In genomic region chr7:132896206-132896815, GRCm38 (mm10) we compare ENCODE assay signal across 11 mouse cellular contexts. TPM values are rescaled to one million over a fixed set of nuclear protein-coding genes. Genes with fewer than 3 reads are reported as not detected.
DNase-seq lines count a peak whose midpoint lies in the region; ATAC-seq and TF ChIP-seq lines count a peak whose summit lies in the region.
"Had no signal": no experiment of that assay in that cellular context is flagged by ENCODE, and none has a peak within 500 bp of the region (broad histone marks: within the 10 kb centered on the region; RNA-seq: fewer than 3 reads in every experiment).

No protein-coding gene starts in this region.

- DNase-seq in cerebellum, adult 11-12 months: peak; percentile 54
- DNase-seq in cerebellum, postnatal 4 days (ENCODE audit: low spot score in 2 of 2): no peak
- peak; percentile 90 for DNase-seq in R1 (ENCODE audit: low read depth, low spot score)
- peak; percentile 39 to 45 for DNase-seq in cerebellum, postnatal 25 days
- DNase-seq in kidney, postnatal 0 days (ENCODE audit: low spot score): no peak
- DNase-seq in thymus, adult 18-20 months: no peak
- no peak for DNase-seq in spleen, postnatal 36 days (ENCODE audit: low spot score in 2 of 2)
- DNase-seq in stomach, postnatal 0 days (ENCODE audit: low spot score): no peak

- H3K4me3 ChIP-seq in kidney, postnatal 0 days (replicated peaks; ENCODE audit: low read depth, low read length): no peak overlapping the region
- no peak overlapping the region for H3K4me3 ChIP-seq in stomach, postnatal 0 days (ENCODE audit: low read depth, low read length)
- H3K4me3 ChIP-seq: hindbrain, embryonic 15.5 days; midbrain, embryonic 12.5 days had no signal

- H3K27me3 ChIP-seq in kidney, postnatal 0 days (ENCODE audit: insufficient read depth, low read length): no peaks in the 10 kb centered on the region
- no peaks in the 10 kb centered on the region for H3K27me3 ChIP-seq in stomach, postnatal 0 days (ENCODE audit: control insufficient read depth, insufficient read depth, low read length)
- H3K27me3 ChIP-seq: hindbrain, embryonic 15.5 days; midbrain, embryonic 12.5 days had no signal

- no peak overlapping the region for H3K4me2 ChIP-seq in kidney, postnatal 0 days (ENCODE audit: low read length)
- no peak overlapping the region for H3K4me2 ChIP-seq in stomach, postnatal 0 days (replicated peaks; ENCODE audit: low read depth)
- H3K4me2 ChIP-seq: hindbrain, embryonic 15.5 days; midbrain, embryonic 12.5 days had no signal

- no peak overlapping the region for H3K9ac ChIP-seq in kidney, postnatal 0 days (ENCODE audit: low read depth, low read length)
- H3K9ac ChIP-seq in stomach, postnatal 0 days (ENCODE audit: low read length): no peak overlapping the region
- H3K9ac ChIP-seq: hindbrain, embryonic 15.5 days; midbrain, embryonic 12.5 days had no signal

- 85% methylated on average over 9 of the region's 9 CpGs for WGBS in kidney, postnatal 0 days
- 83% methylated on average over 9 of the region's 9 CpGs for WGBS in stomach, postnatal 0 days

- TF ChIP-seq CTCF in kidney, postnatal 0 days (IDR thresholded peaks at IDR 0.05; ENCODE audit: low read depth): no peak
- no peak for TF ChIP-seq CTCF in stomach, postnatal 0 days (IDR thresholded peaks at IDR 0.05; ENCODE audit: low read depth)

- H3K4me1 ChIP-seq in kidney, postnatal 0 days (replicated peaks; ENCODE audit: insufficient read depth, low read length): no peaks in the 10 kb centered on the region
- H3K4me1 ChIP-seq in stomach, postnatal 0 days (replicated peaks; ENCODE audit: control insufficient read depth, insufficient read depth): no peaks in the 10 kb centered on the region
- H3K4me1 ChIP-seq: hindbrain, embryonic 15.5 days; midbrain, embryonic 12.5 days had no signal

- no peaks in the 10 kb centered on the region for H3K36me3 ChIP-seq in kidney, postnatal 0 days (ENCODE audit: insufficient read depth, low read length)
- no peaks in the 10 kb centered on the region for H3K36me3 ChIP-seq in stomach, postnatal 0 days (ENCODE audit: control insufficient read depth, insufficient read depth, low read length)
- H3K36me3 ChIP-seq: hindbrain, embryonic 15.5 days; midbrain, embryonic 12.5 days had no signal

- no peak for TF ChIP-seq EP300 in stomach, postnatal 0 days (optimal IDR thresholded peaks at IDR 0.05)

- peak; percentile 53; the same call in 1 of the 2 replicates for ATAC-seq in kidney, postnatal 0 days (replicated peaks; ENCODE audit: low FRiP score, low read depth)
- no peak for ATAC-seq in stomach, postnatal 0 days (ENCODE audit: low FRiP score, low TSS enrichment)
- ATAC-seq: forebrain, embryonic 16.5 days had no signal

- no peak overlapping the region for H3K27ac ChIP-seq in kidney, postnatal 0 days
- no peak overlapping the region for H3K27ac ChIP-seq in stomach, postnatal 0 days (replicated peaks)
- H3K27ac ChIP-seq: hindbrain, embryonic 15.5 days; midbrain, embryonic 12.5 days had no signal

- H3K9me3 ChIP-seq in kidney, postnatal 0 days (replicated peaks; ENCODE audit: low read length): no peaks in the 10 kb centered on the region
- no peaks in the 10 kb centered on the region for H3K9me3 ChIP-seq in stomach, postnatal 0 days (ENCODE audit: control insufficient read depth, low read length)
- H3K9me3 ChIP-seq: hindbrain, embryonic 15.5 days; midbrain, embryonic 12.5 days had no signal

RNA-seq across cellular contexts. Expression of gene Zranb1, which starts 34.6 kb away (rescaled TPM):
- polyA plus RNA-seq in kidney, postnatal 0 days (2015; fragmentation: Nextera tagmentation; extraction: Ambion mirVana): 15.1 and 15.3 TPM in 2 replicates
- 16.9 and 17.9 TPM in 2 replicates for polyA plus RNA-seq in stomach, postnatal 0 days (2015; fragmentation: Nextera tagmentation; extraction: Ambion mirVana)

RNA-seq across cellular contexts. Expression of gene Abraxas2, which starts 37.3 kb away (rescaled TPM):
- polyA plus RNA-seq in kidney, postnatal 0 days (2015; fragmentation: Nextera tagmentation; extraction: Ambion mirVana): 31.1 and 35.5 TPM in 2 replicates
- polyA plus RNA-seq in stomach, postnatal 0 days (2015; fragmentation: Nextera tagmentation; extraction: Ambion mirVana): 18.7 and 20.2 TPM in 2 replicates

RNA-seq across cellular contexts. Expression of gene Eef1akmt2, which starts 43.8 kb away (rescaled TPM):
- polyA plus RNA-seq in kidney, postnatal 0 days (2015; fragmentation: Nextera tagmentation; extraction: Ambion mirVana): 74.0 and 76.6 TPM in 2 replicates
- 39.0 and 39.9 TPM in 2 replicates for polyA plus RNA-seq in stomach, postnatal 0 days (2015; fragmentation: Nextera tagmentation; extraction: Ambion mirVana)

Comparison
In these comparisons a context has a peak if more than half of its experiments do, and no peak if none do; other contexts are left out.
1. DNase-seq: peak in cerebellum, adult 11-12 months (single experiment), R1 (single experiment) and cerebellum, postnatal 25 days (2 of 2); none in cerebellum, postnatal 4 days (0 of 2), kidney, postnatal 0 days (single experiment), thymus, adult 18-20 months (0 of 2), spleen, postnatal 36 days (0 of 2) and stomach, postnatal 0 days (single experiment).